Mouse (Mus musculus) NIH3T3 (cell line): ENCODE results near the gene 4933411K16Rik.
A peak's percentile ranks its signal among the peaks of the same experiment; 100 is the strongest.
"Not testable (repeated sequence)": the region's sequence is repeated elsewhere in the genome, so short reads cannot be mapped to it uniquely, and the experiment has no call there.

Source experiments
- DNase-seq: peaks from one replicate; pipeline ENCODE4 v3.0.0-alpha.2; 2012; ENCODE audit warnings: low read depth

Gene 4933411K16Rik

DNA sequence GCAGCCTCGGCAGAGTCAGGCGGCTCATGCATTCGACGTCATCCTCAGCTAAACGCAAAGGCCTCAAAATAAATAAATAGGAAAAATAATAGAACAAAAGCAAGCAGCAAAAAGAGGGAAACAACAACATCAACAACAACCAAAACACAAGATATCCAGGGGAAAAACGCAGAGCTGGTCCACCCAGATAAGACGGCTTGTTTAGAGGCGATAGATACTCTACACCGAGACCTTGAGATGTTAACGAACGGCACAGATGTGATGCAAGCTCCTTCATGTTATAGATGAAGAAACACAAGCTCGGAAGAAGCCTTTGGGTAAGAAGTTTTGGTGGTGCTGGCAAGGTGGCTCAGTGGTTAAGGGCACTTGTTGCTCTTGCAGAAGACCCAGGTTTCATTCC, 27.0 kb downstream of the 4933411K16Rik start:
- DNase-seq, result no peak

DNA sequence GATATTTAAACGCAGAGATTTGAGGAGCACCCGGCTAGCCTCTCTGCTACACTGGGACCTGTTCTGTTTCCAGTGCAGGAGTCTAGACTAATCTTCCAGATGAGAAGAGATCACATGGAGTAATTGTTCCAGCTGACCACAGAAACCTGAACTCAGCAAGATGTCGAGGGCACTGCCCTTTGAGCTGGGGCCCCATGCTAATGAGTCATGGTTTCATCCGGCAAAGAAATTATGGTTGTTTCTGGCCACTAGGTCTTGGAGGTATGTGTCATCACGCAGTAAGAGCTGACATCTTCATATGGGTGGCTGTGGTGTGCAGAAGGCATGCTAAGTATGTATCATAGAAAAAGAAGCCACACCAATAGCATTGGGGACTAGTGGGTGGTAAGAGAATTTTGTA, 27.9 kb downstream of the 4933411K16Rik start:
- peak; percentile 72 for DNase-seq

DNA sequence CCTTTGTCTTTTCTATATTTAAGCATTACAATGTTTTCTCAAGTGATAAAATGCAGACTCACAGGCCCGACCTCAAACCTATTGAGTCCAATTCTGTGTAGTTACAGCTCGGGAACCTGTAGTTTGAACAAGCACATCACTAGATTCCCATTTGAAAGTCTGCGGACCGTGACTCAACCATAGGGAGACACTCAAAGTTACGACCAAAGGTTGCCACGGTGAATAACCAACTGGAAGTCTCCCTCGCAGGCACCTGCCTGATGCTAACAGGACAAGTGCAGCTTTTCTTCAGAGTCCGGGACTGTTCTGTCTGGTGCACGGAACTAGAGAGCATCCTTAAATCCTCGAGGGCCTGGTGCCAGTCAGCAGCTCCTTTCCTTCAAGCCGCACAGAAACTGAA, 28.4 kb downstream of the 4933411K16Rik start:
- no peak for DNase-seq

DNA sequence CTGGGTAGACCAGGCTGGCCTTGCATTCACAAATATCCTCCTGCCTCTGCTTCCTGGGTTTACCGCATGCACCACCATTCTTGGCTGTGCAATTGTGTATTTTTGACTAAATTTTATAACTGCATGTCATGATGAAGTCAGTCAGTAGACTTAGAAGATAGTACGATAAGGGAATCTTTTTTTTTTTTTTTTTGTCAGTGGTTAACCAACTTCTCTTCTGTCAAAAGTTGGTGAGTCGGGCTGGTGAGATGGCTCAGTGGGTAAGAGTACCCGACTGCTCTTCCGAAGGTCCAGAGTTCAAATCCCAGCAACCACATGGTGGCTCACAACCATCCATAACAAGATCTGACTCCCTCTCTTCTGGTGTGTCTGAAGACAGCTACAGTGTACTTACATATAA, 29.6 kb downstream of the 4933411K16Rik start:
- DNase-seq, result not testable (repeated sequence)

DNA sequence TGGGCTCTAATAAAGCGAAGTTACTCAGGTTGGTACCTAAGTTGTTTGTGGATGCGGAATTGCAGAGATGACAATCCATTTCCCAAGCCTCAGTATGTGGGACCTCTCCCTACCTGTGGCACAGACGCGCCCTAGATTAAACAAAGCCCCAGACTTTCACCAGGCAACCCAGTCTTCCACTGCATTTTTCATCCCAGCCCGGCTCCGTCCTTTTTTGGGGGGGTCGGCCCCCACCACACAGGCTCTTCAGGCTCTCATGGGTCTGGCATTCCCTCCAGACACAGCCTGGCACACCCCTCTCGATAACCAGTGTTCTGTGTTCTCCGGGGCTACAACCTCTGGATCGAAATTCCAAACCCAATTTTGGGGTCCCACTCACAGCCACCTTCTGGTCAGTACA, 33.6 kb downstream of the 4933411K16Rik start:
- no peak for DNase-seq

DNA sequence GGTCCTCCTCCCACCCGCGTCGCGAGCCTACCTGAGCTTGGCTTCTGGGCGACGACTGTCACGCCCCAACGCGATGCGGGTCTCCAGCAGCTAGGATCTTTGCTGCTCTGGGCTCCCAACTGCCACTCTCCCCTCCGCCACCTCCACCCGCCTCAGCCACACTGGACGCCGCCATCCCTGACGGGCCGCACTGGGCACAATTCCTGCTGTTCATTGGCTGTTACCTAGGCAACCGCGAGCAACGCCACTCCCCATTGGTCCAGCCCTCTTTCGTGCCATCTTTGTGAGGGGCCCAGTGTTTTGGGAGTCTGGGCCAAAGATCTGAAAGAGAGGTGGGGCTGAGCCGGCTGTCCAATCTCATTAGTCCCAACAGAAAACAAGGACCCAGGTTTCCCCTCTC, 34.1 kb downstream of the 4933411K16Rik start, which contains the start of gene Morn4:
TSS of gene Morn4 (minus strand) at position 192 of the 400 bp plus-strand sequence.
- peak; percentile 98 for DNase-seq

DNA sequence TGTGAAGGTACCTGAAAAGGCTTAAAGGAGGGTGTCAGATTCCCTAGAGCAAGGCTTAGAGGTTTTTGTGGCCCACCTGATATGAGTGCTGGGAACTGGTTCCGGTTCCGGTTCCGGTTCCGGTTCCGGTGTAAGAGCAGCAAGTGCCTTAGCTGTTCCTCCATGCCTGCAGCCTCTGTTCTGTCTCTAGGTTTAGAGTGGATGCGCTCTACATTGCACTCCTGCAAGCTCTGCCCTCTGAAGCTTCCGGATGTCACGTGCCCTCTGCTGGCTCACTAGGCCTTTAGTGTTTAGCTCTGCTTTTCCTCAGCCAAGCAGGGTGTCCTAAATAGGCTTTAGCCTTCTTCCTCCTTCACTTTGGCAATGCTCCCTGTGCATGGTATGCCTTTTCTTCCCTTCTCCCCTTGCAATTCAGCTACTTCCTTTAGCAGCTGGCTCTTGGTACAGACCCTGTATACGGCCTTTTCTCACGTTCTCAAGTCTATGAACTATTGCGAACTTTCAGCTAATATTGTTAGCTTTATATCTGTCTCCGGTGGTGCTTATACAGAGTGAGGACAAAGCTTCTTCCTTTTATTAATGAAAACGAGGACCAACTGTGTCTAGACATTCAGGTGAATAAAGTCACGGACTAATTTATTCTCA, 37.2 kb downstream of the 4933411K16Rik start:
- DNase-seq, result peak; percentile 71

DNA sequence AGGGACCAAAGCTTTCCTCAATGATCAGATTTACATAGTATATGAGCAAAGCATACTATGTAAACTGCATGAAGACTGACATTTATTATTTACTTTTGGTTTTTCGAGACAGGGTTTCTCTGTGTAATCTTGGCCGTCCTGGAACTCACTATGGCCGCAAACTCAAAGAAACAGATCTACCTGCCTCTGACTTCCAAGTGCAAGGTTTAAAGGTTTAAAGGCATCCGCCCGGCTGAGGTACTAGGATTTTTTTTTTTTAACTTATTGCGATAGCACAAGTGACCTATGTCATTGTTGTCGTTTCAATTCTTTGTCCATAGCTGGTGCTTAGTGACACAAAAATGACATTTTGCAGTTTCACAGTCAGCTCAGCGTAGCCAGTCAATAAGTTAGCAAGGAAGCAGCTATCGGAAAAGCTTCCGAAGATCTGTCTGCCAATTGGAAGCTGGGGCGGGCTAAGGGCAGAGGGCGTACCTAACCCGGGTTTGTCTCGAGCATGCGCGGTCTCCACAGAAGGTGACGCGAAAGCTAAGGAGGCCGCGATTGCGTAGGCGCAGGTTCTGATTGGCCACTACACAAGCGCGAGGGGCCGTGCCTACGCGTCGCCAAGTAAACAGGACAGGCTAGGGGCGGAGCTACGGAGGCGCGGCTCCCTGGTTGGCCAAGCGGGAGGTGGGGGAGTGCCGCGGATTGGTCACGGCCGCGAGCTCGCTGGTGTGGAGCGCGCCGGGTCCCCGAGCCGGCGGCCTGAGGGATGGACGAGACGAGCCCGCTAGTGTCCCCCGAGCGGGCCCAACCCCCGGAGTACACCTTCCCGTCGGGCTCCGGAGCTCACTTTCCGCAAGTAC, 37.9 kb downstream of the 4933411K16Rik start, which contains the start of gene Pi4k2a:
TSS of gene Pi4k2a (plus strand) at position 723 of the 848 bp plus-strand sequence.
- peak; percentile 100 for DNase-seq

DNA sequence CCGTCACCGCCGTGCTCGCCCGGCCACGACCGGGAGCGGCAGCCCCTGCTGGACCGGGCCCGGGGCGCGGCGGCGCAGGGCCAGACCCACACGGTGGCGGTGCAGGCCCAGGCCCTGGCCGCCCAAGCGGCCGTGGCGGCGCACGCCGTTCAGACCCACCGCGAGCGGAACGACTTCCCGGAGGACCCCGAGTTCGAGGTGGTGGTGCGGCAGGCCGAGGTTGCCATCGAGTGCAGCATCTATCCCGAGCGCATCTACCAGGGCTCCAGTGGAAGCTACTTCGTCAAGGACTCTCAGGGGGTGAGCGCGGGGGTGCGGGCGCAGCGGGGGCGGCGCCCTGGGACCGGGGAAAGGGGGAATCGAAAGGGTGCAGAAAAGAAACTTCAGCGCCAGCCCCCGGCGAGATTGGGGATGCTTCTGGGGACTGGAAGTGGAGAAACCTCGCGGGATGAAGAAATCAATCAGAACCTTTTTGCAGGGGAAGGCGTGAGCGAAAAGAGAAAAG, 38.6 kb downstream of the 4933411K16Rik start:
- peak; percentile 81 for DNase-seq

DNA sequence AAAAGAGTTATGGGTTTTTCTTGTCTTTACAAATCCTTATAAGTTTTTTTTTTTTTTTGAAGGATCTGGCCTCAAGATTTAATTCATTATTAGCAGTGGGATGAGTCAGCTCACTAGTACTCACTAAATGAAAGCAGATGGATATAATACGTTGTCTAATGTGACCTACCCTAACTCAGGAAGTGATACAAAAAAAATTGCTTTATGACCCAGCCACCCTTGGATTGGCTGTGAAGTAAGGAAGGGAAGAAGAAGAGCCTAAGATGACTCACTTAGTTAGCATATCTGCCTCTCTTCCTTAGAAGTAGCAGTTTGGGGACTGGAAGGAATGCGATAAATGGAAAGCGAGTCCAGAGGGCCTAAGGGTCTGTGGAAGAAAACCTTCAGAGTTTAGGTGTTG, 47.4 kb downstream of the 4933411K16Rik start:
- DNase-seq, result peak; percentile 74
